ENCODE assay signal across 7 mouse cellular contexts in genomic region chr11:80508361-80509175, GRCm38 (mm10). TPM values are rescaled to one million over a fixed set of nuclear protein-coding genes. Genes with fewer than 3 reads are reported as not detected.
A peak's percentile ranks its signal among the peaks of the same experiment; 100 is the strongest.
DNase-seq lines count a peak whose midpoint lies in the region; ATAC-seq and TF ChIP-seq lines count a peak whose summit lies in the region.

No protein-coding gene starts in this region.

- no peaks in the 10 kb centered on the region for H3K27me3 ChIP-seq in C2C12 (ENCODE audit: control insufficient read depth, insufficient read depth, insufficient read length)
- no peaks in the 10 kb centered on the region for H3K27me3 ChIP-seq in heart, adult 2 months (ENCODE audit: control insufficient read depth, insufficient read depth, low read length)
- no peaks in the 10 kb centered on the region for H3K27me3 ChIP-seq in liver, postnatal 0 days (ENCODE audit: insufficient read depth, low read length)

- intact Hi-C loops in heart, adult 2 months (cut with DNase I) = no loop called here
- intact Hi-C loops in left cerebral cortex, postnatal 10 days (cut with DNase I) = loop anchor here (5.0 kb wide), 1 partner anchor 94 kb away; no protein-coding TSS in a partner anchor

- no peaks in the 10 kb centered on the region for H3K9me3 ChIP-seq in ES-E14 (ENCODE audit: control insufficient read depth, insufficient read depth, low read depth, low read length)
- no peaks in the 10 kb centered on the region for H3K9me3 ChIP-seq in liver, postnatal 0 days (ENCODE audit: low read length)

- no peak overlapping the region for H3K4me3 ChIP-seq in C2C12 (ENCODE audit: insufficient read depth, poor library complexity, severe bottlenecking)
- H3K4me3 ChIP-seq in ES-E14 (ENCODE audit: insufficient read depth in 1 of 2, low read depth in 1 of 2, low read length in 2 of 2, poor library complexity in 1 of 2, severe bottlenecking in 1 of 2) = no peak overlapping the region
- no peak overlapping the region for H3K4me3 ChIP-seq in heart, adult 2 months
- H3K4me3 ChIP-seq in liver, postnatal 0 days (ENCODE audit: low read depth, low read length) = no peak overlapping the region

- H3K4me2 ChIP-seq in liver, postnatal 0 days (ENCODE audit: low read depth, low read length) = 0 out of 2 replicates have a peak overlapping the region, but pooled peaks have one; percentile 32

- H3K27ac ChIP-seq in ES-E14 (ENCODE audit: insufficient read depth, low read depth, low read length, poor library complexity, severe bottlenecking) = no peak overlapping the region
- H3K27ac ChIP-seq in heart, adult 2 months = no peak overlapping the region
- H3K27ac ChIP-seq in liver, postnatal 0 days (ENCODE audit: low read depth) = peak overlapping the region; percentile 75

- peak; percentile 35 for ATAC-seq in liver, postnatal 0 days

- no peaks in the 10 kb centered on the region for H3K79me3 ChIP-seq in C2C12 (ENCODE audit: low read depth)

- no peak overlapping the region for H3ac ChIP-seq in C2C12 (ENCODE audit: control insufficient read depth, insufficient read length, low read depth)

- 32% methylated on average over 19 of the region's 19 CpGs for WGBS in heart, adult 2 months
- 24% methylated on average over 19 of the region's 19 CpGs for WGBS in liver, postnatal 0 days (ENCODE audit: insufficient replicate concordance)

- no peak for DNase-seq in ES-E14 (ENCODE audit: low read depth, low spot score)
- DNase-seq in heart, adult 2 months = peak; percentile 40 to 56
- DNase-seq in liver, postnatal 0 days = peak; percentile 42
- peak; percentile 74 for DNase-seq in retina, postnatal 1 day
- no peak for DNase-seq in cerebellum, postnatal 25 days
- DNase-seq in left cerebral cortex, postnatal 10 days (ENCODE audit: extremely low spot score in 1 of 2, low spot score in 2 of 2) = no peak

- H3K4me1 ChIP-seq in ES-E14 (ENCODE audit: control insufficient read depth in 2 of 2, insufficient read depth in 2 of 2, low read length in 2 of 2, poor library complexity in 1 of 2) = peaks cover 0 to 1% of the 10 kb centered on the region in 2 experiments; a peak in 1 of 4 replicates
- H3K4me1 ChIP-seq in heart, adult 2 months (ENCODE audit: control insufficient read depth, insufficient read depth, low read length) = no peaks in the 10 kb centered on the region
- peaks cover 12% of the 10 kb centered on the region for H3K4me1 ChIP-seq in liver, postnatal 0 days (ENCODE audit: insufficient read depth)

- H3K79me2 ChIP-seq in C2C12 (ENCODE audit: control insufficient read depth, insufficient read depth) = no peaks in the 10 kb centered on the region
- H3K79me2 ChIP-seq in heart, adult 2 months (replicated peaks; ENCODE audit: control insufficient read depth, insufficient read depth, low read length) = no peaks in the 10 kb centered on the region

- H3K36me3 ChIP-seq in C2C12 (ENCODE audit: control insufficient read depth, insufficient read depth) (no peaks in the 10 kb centered on the region), ES-E14 (ENCODE audit: control insufficient read depth, insufficient read depth, low read length, poor library complexity, severe bottlenecking) (no peaks in the 10 kb centered on the region)
- no peaks in the 10 kb centered on the region for H3K36me3 ChIP-seq in heart, adult 2 months (ENCODE audit: control insufficient read depth, insufficient read depth, low read length)
- no peaks in the 10 kb centered on the region for H3K36me3 ChIP-seq in liver, postnatal 0 days (replicated peaks; ENCODE audit: insufficient read depth, low read length)

- no peak for TF ChIP-seq POLR2A in heart, adult 2 months (IDR thresholded peaks at IDR 0.05; ENCODE audit: insufficient read depth, low read depth, low read length)

- no peak overlapping the region for H3K9ac ChIP-seq in ES-E14 (ENCODE audit: insufficient read depth, low read depth, low read length, poor library complexity, severe bottlenecking)
- no peak overlapping the region; the same call in 1 of the 2 replicates for H3K9ac ChIP-seq in heart, adult 2 months (ENCODE audit: low read depth, low read length)
- H3K9ac ChIP-seq in liver, postnatal 0 days (replicated peaks) = no peak overlapping the region

- TF ChIP-seq CTCF in C2C12 (IDR thresholded peaks at IDR 0.05; ENCODE audit: control insufficient read depth, insufficient read depth, insufficient read length) = no peak
- TF ChIP-seq CTCF in heart, adult 2 months (IDR thresholded peaks at IDR 0.05) = no peak
- no peak for TF ChIP-seq CTCF in liver, postnatal 0 days (IDR thresholded peaks at IDR 0.05; ENCODE audit: low read depth)

- no peak for TF ChIP-seq EP300 in heart, adult 2 months (IDR thresholded peaks at IDR 0.05; ENCODE audit: insufficient read depth, low read depth, low read length)
- TF ChIP-seq EP300 in liver, postnatal 0 days (IDR thresholded peaks at IDR 0.05; ENCODE audit: low read depth) = 0 out of 2 replicates have a peak, but pooled peaks have one; percentile 30

- in situ Hi-C loops in ES-E14 (cut with MboI; ENCODE audit: low sequenced_read_pairs in 2 of 2, unreplicated experiment in 2 of 2) = no loop called here

TF ChIP-seq in C2C12, 6 proteins besides CTCF, POLR2A, EP300 and RAD21:
- TF ChIP-seq FOSL1 (IDR thresholded peaks at IDR 0.05; ENCODE audit: insufficient read depth, low read length, poor library complexity, severe bottlenecking) = no peak
- peak; percentile 63 for TF ChIP-seq MYOD1 (IDR thresholded peaks at IDR 0.05; ENCODE audit: control insufficient read depth, insufficient read length, low read depth)

TF ChIP-seq in ES-E14, 5 proteins besides CTCF, POLR2A, EP300 and RAD21:
- no peak for TF ChIP-seq MAFK (IDR thresholded peaks at IDR 0.05; ENCODE audit: insufficient read depth, low read depth, low read length)
- no peak for TF ChIP-seq HCFC1 (IDR thresholded peaks at IDR 0.05; ENCODE audit: borderline replicate concordance, insufficient read depth, low read length)
- peak; percentile 84 for TF ChIP-seq ZNF384 (IDR thresholded peaks at IDR 0.05; ENCODE audit: low read depth, low read length)

RNA-seq across cellular contexts. Expression of gene Cdk5r1, which starts 31.7 kb away (rescaled TPM):
- polyA plus RNA-seq in C2C12 (2012; fragmentation: generic; extraction: Trizol) = 4.7 TPM
- 1.6 and 1.8 TPM in 2 replicates for total RNA-seq in ES-E14 (2012; rRNA removed)
- total RNA-seq in heart, adult 2 months (2021) = 1 to 10 TPM in 1 of 2 experiments, under 1 TPM in 1; 0.84 to 2.3 TPM
- polyA plus RNA-seq in heart, adult 2 months (2012; rRNA removed) = 0.61 and 0.85 TPM in 2 replicates
- polyA plus RNA-seq in liver, postnatal 0 days (2015; fragmentation: Nextera tagmentation; extraction: Ambion mirVana) = 0.18 and 0.28 TPM in 2 replicates
- 100 to 1,000 TPM; 327 to 329 TPM for total RNA-seq in left cerebral cortex, postnatal 10 days (2021)

Comparison
In these comparisons a context has a peak if more than half of its experiments do, and no peak if none do; other contexts are left out.
1. DNase-seq: peak in heart, adult 2 months (2 of 2), liver, postnatal 0 days (single experiment) and retina, postnatal 1 day (single experiment); none in ES-E14 (single experiment), cerebellum, postnatal 25 days (0 of 2) and left cerebral cortex, postnatal 10 days (0 of 2).
2. RNA of gene Cdk5r1, which starts 31.7 kb away (total RNA-seq): 327 to 329 TPM in left cerebral cortex, postnatal 10 days; 0.84 to 2.3 TPM in heart, adult 2 months and 1.6 to 1.8 TPM in ES-E14; every median in the first group is over 100 times any median in the second.